Mouse (Mus musculus) myocyte (in vitro differentiated cells): Measurements from ENCODE around the gene Pxylp1.

Experiments used
- CEBPB ChIP-seq: IDR thresholded peaks from 2 replicates; pipeline ENCODE4 v1.6.1; 2011; ENCODE audit warnings: mild to moderate bottlenecking, moderate library complexity; ENCODE audit not compliant: poor library complexity, insufficient read depth, severe bottlenecking
- POLR2A ChIP-seq: IDR thresholded peaks from one replicate; pipeline ENCODE4 v1.6.1; 2011; ENCODE audit warnings: low read depth, mild to moderate bottlenecking, control low read depth, moderate library complexity; ENCODE audit not compliant: insufficient read length
- USF1 ChIP-seq: IDR thresholded peaks from one replicate; pipeline ENCODE4 v1.6.1; 2011; ENCODE audit warnings: low read depth, mild to moderate bottlenecking, control low read depth, moderate library complexity

GRCm38 (mm10) chr9:96935556-96936300 lies 43.3 kb upstream of the Pxylp1 start:
- TF ChIP-seq POLR2A (no peak), CEBPB (no peak), USF1 (no peak)
